In genomic region chr4:135382316-135382715, GRCm38 (mm10) we compare ENCODE assay signal across 9 mouse cellular contexts. TPM values are rescaled to one million over a fixed set of nuclear protein-coding genes. Genes with fewer than 3 reads are reported as not detected.
DNase-seq lines count a peak whose midpoint lies in the region; ATAC-seq lines count a peak whose summit lies in the region.
"Had no signal": no experiment of that assay in that cellular context is flagged by ENCODE, and none has a peak within 500 bp of the region (broad histone marks: within the 10 kb centered on the region; RNA-seq: fewer than 3 reads in every experiment).

No protein-coding gene starts in this region.

- WGBS in liver, embryonic 12.5 days (ENCODE audit: insufficient replicate concordance) = 2% methylated on average over 14 of the region's 14 CpGs

- no peak for ATAC-seq in liver, embryonic 12.5 days
- ATAC-seq in monocyte, adult 5-6 weeks (replicated peaks; ENCODE audit: insufficient number of reproducible peaks, low FRiP score, low TSS enrichment, poor library complexity, severe bottlenecking) = peak; percentile 78

- no peaks in the 10 kb centered on the region for H3K9me3 ChIP-seq in liver, embryonic 12.5 days (replicated peaks)
- H3K9me3 ChIP-seq: heart, embryonic 15.5 days had no signal

- H3K27ac ChIP-seq in liver, embryonic 12.5 days = no peak overlapping the region
- H3K27ac ChIP-seq: heart, embryonic 15.5 days had no signal

- intact Hi-C loops in heart, postnatal 14 days (cut with DNase I) = loop anchor here (1.0 to 5.0 kb wide), 2 partner anchors 29 to 115 kb away; partner anchors contain the start of gene Nipal3

- H3K4me3 ChIP-seq in liver, embryonic 12.5 days = no peak overlapping the region
- H3K4me3 ChIP-seq: heart, embryonic 15.5 days had no signal

- H3K4me1 ChIP-seq in liver, embryonic 12.5 days = no peaks in the 10 kb centered on the region; the same call in 1 of the 2 replicates

- no peaks in the 10 kb centered on the region for H3K36me3 ChIP-seq in liver, embryonic 12.5 days
- H3K36me3 ChIP-seq: heart, embryonic 15.5 days had no signal

- H3K27me3 ChIP-seq in liver, embryonic 12.5 days (replicated peaks) = peaks cover 26% of the 10 kb centered on the region

- H3K9ac ChIP-seq in liver, embryonic 12.5 days = no peak overlapping the region
- H3K9ac ChIP-seq: heart, embryonic 15.5 days had no signal

- DNase-seq in liver = peak; percentile 80
- DNase-seq in adrenal gland, adult 8-10 months = peak; percentile 34
- DNase-seq in embryo, embryonic 10.5 days (ENCODE audit: low spot score) = peak; percentile 92
- DNase-seq in heart, postnatal 14 days = peak; percentile 76 to 86
- peak; percentile 55 to 83 for DNase-seq in layer of hippocampus, postnatal 25 days (ENCODE audit: extremely low spot score in 1 of 2, low spot score in 1 of 2)
- DNase-seq in testis, postnatal 14 days (ENCODE audit: low spot score) = peak; percentile 64

- no peak overlapping the region for H3K4me2 ChIP-seq in liver, embryonic 12.5 days
- H3K4me2 ChIP-seq: heart, embryonic 15.5 days had no signal

RNA-seq across cellular contexts. Expression of gene Ncmap, which starts 15.7 kb away (rescaled TPM):
- polyA plus RNA-seq in liver, embryonic 12.5 days (2016; fragmentation: Nextera tagmentation; extraction: Ambion mirVana) = 0.08 and 0.11 TPM in 2 replicates
- 1 to 10 TPM in 1 of 4 experiments, under 1 TPM in 3; 0.46 to 1.0 (median 0.67) TPM for total RNA-seq in adrenal gland, adult 8-10 months (2022)
- under 1 TPM in 1 of 2 experiments, not detected in 1; 0.60 TPM for total RNA-seq in heart, postnatal 14 days (2021)
- total RNA-seq in layer of hippocampus, postnatal 25 days (2021) = under 1 TPM in 1 of 2 experiments, not detected in 1; 0.54 TPM
- not detected in 3 replicates for total RNA-seq in monocyte, adult 5-6 weeks (2017)

RNA-seq across cellular contexts. Expression of gene Srrm1, which starts 29.2 kb away (rescaled TPM):
- polyA plus RNA-seq in liver, embryonic 12.5 days (2016; fragmentation: Nextera tagmentation; extraction: Ambion mirVana) = 170 and 173 TPM in 2 replicates
- total RNA-seq in adrenal gland, adult 8-10 months (2022) = 100 to 1,000 TPM in 3 of 4 experiments, 10 to 100 TPM in 1; 95.5 to 188 (median 137) TPM
- total RNA-seq in heart, postnatal 14 days (2021) = 10 to 100 TPM; 74.7 to 82.1 TPM
- total RNA-seq in layer of hippocampus, postnatal 25 days (2021) = 100 to 1,000 TPM; 102 to 140 TPM
- total RNA-seq in monocyte, adult 5-6 weeks (2017) = 123 to 188 TPM (median 151 TPM) in 3 replicates

RNA-seq across cellular contexts. Expression of gene Rcan3, which starts 51.3 kb away (rescaled TPM):
- 4.9 and 8.3 TPM in 2 replicates for polyA plus RNA-seq in liver, embryonic 12.5 days (2016; fragmentation: Nextera tagmentation; extraction: Ambion mirVana)
- total RNA-seq in adrenal gland, adult 8-10 months (2022) = 10 to 100 TPM; 19.1 to 33.0 (median 27.2) TPM
- 10 to 100 TPM; 11.2 to 14.4 TPM for total RNA-seq in heart, postnatal 14 days (2021)
- 10 to 100 TPM; 27.8 to 29.7 TPM for total RNA-seq in layer of hippocampus, postnatal 25 days (2021)
- total RNA-seq in monocyte, adult 5-6 weeks (2017) = 0.75 to 4.6 TPM (median 3.8 TPM) in 3 replicates

Comparison
In these comparisons a context has a peak if more than half of its experiments do, and no peak if none do; other contexts are left out.
1. DNase-seq: peak in every context shown above with its lines; median percentile 92 in embryo, embryonic 10.5 days; 81 in heart, postnatal 14 days; 80 in liver; 69 in layer of hippocampus, postnatal 25 days; 64 in testis, postnatal 14 days; 34 in adrenal gland, adult 8-10 months.